Mouse (Mus musculus) liver, adult 2 months (tissue): Measurements from ENCODE around the gene Pde3b. TPM values are rescaled to one million over a fixed set of nuclear protein-coding genes. Genes with fewer than 3 reads are reported as not detected.

Source experiments
- DNase-seq: peaks from one replicate; pipeline ENCODE4 v3.0.0-alpha.2; 2011; ENCODE audit warnings: low read depth, low spot score; ENCODE audit errors: extremely low read depth
- H3K27ac ChIP-seq: fragments of 200-500 bp; replicated peaks from 2 replicates; pipeline ENCODE4 v1.5.1; 2012; ENCODE audit warnings: low read depth, mild to moderate bottlenecking, control low read depth, inconsistent platforms, low read length; ENCODE audit not compliant: insufficient read depth
- H3K27me3 ChIP-seq: fragments of 200-500 bp; 2 replicates; pipeline ENCODE4 v1.6.1; 2012; ENCODE audit warnings: mild to moderate bottlenecking, moderate library complexity, low read length, inconsistent platforms; ENCODE audit not compliant: control insufficient read depth, insufficient read depth
- H3K36me3 ChIP-seq: fragments of 200-500 bp; 2 replicates; pipeline ENCODE4 v1.6.1; 2012; ENCODE audit warnings: low read length, inconsistent platforms; ENCODE audit not compliant: control insufficient read depth, insufficient read depth
- H3K4me1 ChIP-seq: fragments of 200-500 bp; 2 replicates; pipeline ENCODE4 v1.6.1; 2011; ENCODE audit warnings: low read length; ENCODE audit not compliant: control insufficient read depth, insufficient read depth
- H3K4me3 ChIP-seq: fragments of 200-500 bp; 2 replicates; pipeline ENCODE4 v1.5.1; 2011; ENCODE audit warnings: low read depth, mild to moderate bottlenecking, control low read depth, low read length, moderate library complexity; ENCODE audit not compliant: insufficient read depth
- H3K79me2 ChIP-seq: fragments of 200-500 bp; 2 replicates; pipeline ENCODE4 v1.6.1; 2012; ENCODE audit warnings: inconsistent platforms, mild to moderate bottlenecking, low read length, moderate library complexity; ENCODE audit not compliant: control insufficient read depth, insufficient read depth
- H3K9ac ChIP-seq: fragments of 200-500 bp; 2 replicates; pipeline ENCODE4 v1.6.1; 2012; ENCODE audit warnings: low read depth, mild to moderate bottlenecking, control low read depth, inconsistent platforms, low read length
- CTCF ChIP-seq: fragments of 200-500 bp; IDR thresholded peaks from 2 replicates; pipeline ENCODE4 v1.5.1; 2011; ENCODE audit warnings: low read depth, low read length, control low read depth
- POLR2A ChIP-seq: fragments of 200-500 bp; IDR thresholded peaks from 2 replicates; pipeline ENCODE4 v1.6.1; 2011; ENCODE audit warnings: low read length, control low read depth; ENCODE audit not compliant: insufficient read depth; ENCODE audit errors: extremely low read depth
- WGBS: fragments of 180-500 bp; shearing (Covaris S2); methylation state at CpG from one replicate; pipeline ENCODE4 v1.1.7; 2018; 5-methylcytosine and 5-hydroxymethylcytosine counted together
- polyA plus RNA-seq: library from polyadenylated mRNA; depleted of rRNA; stranded (reverse); fragments of >200 nt; gene quantifications from 2 replicates; pipeline ENCODE4 v1.2.3, GENCODE M21; 2012
- total RNA-seq: library from RNA; depleted of rRNA; stranded (reverse); fragments of >200 nt; gene quantifications from 2 replicates; pipeline ENCODE4 v1.2.3, GENCODE M21; 2014

Pde3b gene
- total and polyA plus RNA-seq, 2 experiments: 16.2 to 86.2 TPM

GRCm38 (mm10) chr7:114420918-114421317, 5.8 kb downstream of the Pde3b start:
- WGBS: 28% methylated on average over 4 of the region's 4 CpGs
- Histone ChIP-seq H3K4me3 (no peak overlapping the region), H3K79me2 (peaks cover 15% of the 10 kb centered on the region; the same call in 1 of the 2 replicates), H3K36me3 (no peaks in the 10 kb centered on the region), H3K4me1 (peaks cover 15% of the 10 kb centered on the region), H3K27ac (no peak overlapping the region), H3K9ac (no peak overlapping the region), H3K27me3 (no peaks in the 10 kb centered on the region)
- no peak for DNase-seq
- no peak for TF ChIP-seq POLR2A

DNA sequence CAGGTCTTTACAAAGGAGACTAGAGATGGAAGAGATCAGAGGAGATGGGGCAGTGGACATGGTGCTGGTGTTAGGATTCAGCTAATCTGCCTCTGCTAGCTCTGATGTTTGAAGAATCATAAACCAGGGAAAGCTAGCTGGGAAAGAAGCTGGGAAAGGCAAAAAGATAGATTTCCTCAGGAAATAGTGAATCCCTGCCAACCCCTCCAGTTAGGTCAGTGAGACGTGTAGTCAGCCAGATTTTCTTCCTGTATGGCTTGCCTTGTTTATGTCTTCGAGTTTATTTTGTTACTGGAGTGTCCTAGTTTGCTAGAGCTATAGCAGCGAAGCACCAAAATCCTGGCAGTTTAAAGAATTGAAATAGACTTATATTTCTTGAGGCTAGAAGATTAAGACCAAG, 7.1 kb downstream of the Pde3b start:
- Histone ChIP-seq H3K27me3 (no peaks in the 10 kb centered on the region), H3K27ac (no peak overlapping the region), H3K79me2 (peaks cover 14% of the 10 kb centered on the region; the same call in 1 of the 2 replicates), H3K4me1 (peaks cover 15% of the 10 kb centered on the region), H3K36me3 (no peaks in the 10 kb centered on the region), H3K9ac (no peak overlapping the region), H3K4me3 (no peak overlapping the region)
- TF ChIP-seq POLR2A (no peak), CTCF (no peak)
- WGBS: 53% methylated on average over 3 of the region's 3 CpGs
- no peak for DNase-seq

DNA sequence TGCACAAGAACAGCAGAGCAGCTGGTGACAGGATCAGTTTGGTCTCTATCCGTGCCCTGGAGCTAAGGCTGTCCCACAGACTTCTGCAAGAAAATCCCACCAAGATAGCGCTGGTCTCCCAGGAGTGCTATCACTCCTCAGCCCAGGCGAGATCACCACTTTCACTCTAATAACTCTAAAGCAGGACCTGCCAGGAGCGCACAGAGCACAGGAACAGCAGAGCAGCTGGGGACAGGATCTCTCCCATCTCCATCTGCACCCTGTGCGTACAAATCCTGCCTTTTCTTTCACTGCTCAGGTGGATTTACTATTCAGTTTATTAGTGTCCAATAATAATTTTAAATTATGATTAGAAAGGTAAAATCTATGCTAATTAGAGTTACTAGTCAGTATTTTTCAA, 14.7 kb downstream of the Pde3b start:
- Histone ChIP-seq H3K9ac (no peak overlapping the region), H3K27ac (no peak overlapping the region), H3K4me1 (peaks cover 7% of the 10 kb centered on the region; the same call in 1 of the 2 replicates), H3K27me3 (no peaks in the 10 kb centered on the region), H3K36me3 (no peaks in the 10 kb centered on the region), H3K4me3 (no peak overlapping the region), H3K79me2 (peaks cover 14% of the 10 kb centered on the region)
- TF ChIP-seq CTCF: no peak
- no peak for TF ChIP-seq POLR2A
- no peak for DNase-seq
- 85% methylated on average over 5 of the region's 5 CpGs for WGBS

DNA sequence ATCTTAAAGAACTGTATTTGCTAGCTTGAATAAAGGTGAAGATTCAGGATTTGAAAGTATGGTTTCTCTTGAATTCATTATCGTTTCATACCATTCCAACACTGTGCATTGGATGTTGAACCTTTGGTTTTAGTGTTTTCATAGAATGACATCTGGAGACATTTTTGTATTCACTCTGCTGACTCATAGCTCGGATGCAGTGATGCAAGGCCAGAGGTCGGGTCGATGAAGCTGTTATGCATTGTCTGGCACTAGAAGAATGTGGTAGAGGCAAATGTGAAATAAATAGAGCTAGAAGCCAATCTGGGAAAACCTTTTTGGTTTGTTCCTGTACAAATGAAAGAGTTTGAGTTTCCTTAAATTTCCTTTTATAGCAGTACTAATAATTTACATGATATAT, 16.9 kb downstream of the Pde3b start:
- peak; percentile 78 for DNase-seq
- Histone ChIP-seq H3K4me1 (peaks cover 7% of the 10 kb centered on the region; the same call in 1 of the 2 replicates), H3K36me3 (no peaks in the 10 kb centered on the region), H3K79me2 (peaks cover 13% of the 10 kb centered on the region), H3K4me3 (no peak overlapping the region), H3K9ac (no peak overlapping the region), H3K27me3 (no peaks in the 10 kb centered on the region), H3K27ac (no peak overlapping the region)
- TF ChIP-seq POLR2A: no peak
- TF ChIP-seq CTCF: no peak
- WGBS: 16% methylated on average over 4 of the region's 4 CpGs

DNA sequence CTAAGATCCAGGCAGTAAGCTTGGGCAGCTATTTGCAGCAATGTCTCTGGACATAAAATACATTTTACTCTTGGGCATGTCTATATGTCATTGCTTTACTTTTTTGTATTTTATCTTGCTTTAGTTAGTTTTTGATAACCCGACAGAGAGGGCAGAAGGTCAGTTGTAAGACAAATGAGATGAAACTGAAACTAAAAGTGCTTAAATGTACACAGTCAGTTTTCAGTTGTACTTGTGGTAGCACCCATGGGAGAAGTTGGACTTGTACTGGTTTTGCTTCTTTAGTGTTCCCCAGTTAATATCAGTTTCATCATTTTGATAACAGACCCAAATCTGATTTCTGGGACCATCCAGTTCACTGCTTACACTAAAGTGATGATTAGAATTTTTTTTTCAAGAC, 24.6 kb downstream of the Pde3b start:
- Histone ChIP-seq H3K79me2 (peaks cover 14% of the 10 kb centered on the region), H3K27me3 (no peaks in the 10 kb centered on the region), H3K4me3 (no peak overlapping the region), H3K27ac (no peak overlapping the region), H3K9ac (no peak overlapping the region), H3K4me1 (peaks cover 4% of the 10 kb centered on the region; the same call in 1 of the 2 replicates), H3K36me3 (no peaks in the 10 kb centered on the region)
- TF ChIP-seq POLR2A: no peak
- no peak for TF ChIP-seq CTCF
- 0% methylated on average over 1 of the region's 1 CpGs for WGBS
- DNase-seq: peak; percentile 65

- TF ChIP-seq CTCF: no peak
- TF ChIP-seq POLR2A: no peak
- no peak overlapping the region for H3K4me3 ChIP-seq
- H3K4me1 ChIP-seq: peaks cover 4% of the 10 kb centered on the region; the same call in 1 of the 2 replicates
- WGBS: 93% methylated on average over 1 of the region's 1 CpGs
- H3K79me2 ChIP-seq: peaks cover 12% of the 10 kb centered on the region
- H3K27me3 ChIP-seq: no peaks in the 10 kb centered on the region
- H3K9ac ChIP-seq: no peak overlapping the region
- DNase-seq: no peak
- H3K27ac ChIP-seq: no peak overlapping the region
- H3K36me3 ChIP-seq: no peaks in the 10 kb centered on the region
Measured at GRCm38 (mm10) chr7:114440494-114440893, 25.4 kb downstream of the Pde3b start.
